Mouse (Mus musculus): Measurements from ENCODE around the gene Ppp1r36.
"Not testable (repeated sequence)": the region's sequence is repeated elsewhere in the genome, so short reads cannot be mapped to it uniquely, and the experiment has no call there.

Ppp1r36 gene

GRCm38 (mm10) chr12:76397281-76397680 is 20.1 kb upstream of the Ppp1r36 start:
- DNase-seq (ENCODE audit: low spot score in 2 of 2), result no peak

DNA sequence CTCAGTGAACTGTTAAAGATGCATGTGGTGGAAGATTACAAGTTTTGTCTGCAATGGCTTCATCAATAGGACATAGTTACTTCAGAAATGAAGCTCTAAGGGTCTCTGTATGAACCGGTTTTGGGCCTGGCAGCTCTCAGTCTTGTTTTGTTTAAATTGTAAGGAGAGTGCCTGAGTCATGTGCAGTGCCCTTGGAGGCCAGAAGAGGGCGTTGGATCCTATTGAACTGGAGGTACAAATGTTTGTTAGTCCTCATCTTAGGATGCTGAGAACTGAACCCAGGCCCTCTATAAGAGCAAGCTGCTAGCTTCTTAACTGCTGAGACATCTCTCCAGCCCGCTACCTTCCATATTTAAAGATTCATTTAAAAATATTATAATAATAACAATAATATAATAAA is 15.7 kb upstream of the Ppp1r36 start:
- DNase-seq (ENCODE audit: low spot score in 2 of 2), result peak in 1 of 2 experiments; percentile 45

- DNase-seq (ENCODE audit: low spot score in 2 of 2), result peak in 1 of 2 experiments; percentile 19
Observed at GRCm38 (mm10) chr12:76402991-76403885, 14.1 kb upstream of the Ppp1r36 start.

DNA sequence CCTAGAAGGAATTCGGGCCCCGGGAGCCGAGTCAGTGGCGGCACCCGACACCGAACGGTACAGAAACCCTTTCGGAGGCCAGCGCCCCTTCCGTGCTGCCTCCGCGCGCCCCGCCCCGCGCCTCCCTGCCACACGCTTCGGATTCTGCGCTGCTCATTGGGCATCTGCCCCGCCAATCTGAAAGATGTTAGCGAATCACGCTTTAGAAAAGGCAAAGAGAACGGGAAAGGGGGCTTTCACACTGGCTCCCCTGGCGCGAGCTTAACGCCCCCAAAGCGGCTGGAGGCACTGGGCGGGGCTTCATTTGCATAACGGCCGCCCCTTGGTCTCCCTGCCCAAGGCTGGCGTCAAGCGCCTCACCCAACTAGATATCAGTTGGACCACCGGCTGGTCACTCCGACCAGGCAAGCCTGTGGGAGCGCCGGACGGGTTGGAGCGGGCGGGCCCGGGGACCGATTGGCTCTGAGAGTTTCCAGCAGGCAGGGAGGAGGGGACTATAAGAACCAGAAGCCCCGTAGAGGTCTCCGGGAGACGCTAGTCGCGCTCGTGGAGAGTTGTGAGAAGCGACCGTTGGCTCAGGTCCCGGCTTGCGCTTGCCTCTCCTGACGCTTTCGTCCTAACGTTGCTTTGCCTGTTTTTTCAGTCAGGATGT is 13.3 kb upstream of the Ppp1r36 start, which contains the start of gene Hspa2:
Hspa2 (plus strand) TSS at position 291 of the 652 bp plus-strand sequence.
- peak; percentile 97 to 98 for DNase-seq (ENCODE audit: low spot score in 2 of 2)

DNA sequence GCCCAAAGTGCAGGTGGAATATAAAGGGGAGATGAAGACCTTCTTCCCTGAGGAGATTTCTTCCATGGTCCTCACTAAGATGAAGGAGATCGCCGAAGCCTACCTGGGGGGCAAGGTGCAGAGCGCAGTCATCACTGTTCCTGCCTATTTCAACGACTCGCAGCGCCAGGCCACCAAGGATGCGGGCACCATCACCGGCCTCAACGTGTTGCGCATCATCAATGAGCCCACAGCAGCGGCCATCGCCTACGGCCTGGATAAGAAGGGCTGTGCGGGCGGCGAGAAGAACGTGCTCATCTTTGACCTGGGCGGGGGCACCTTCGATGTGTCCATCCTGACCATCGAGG is 12.5 kb upstream of the Ppp1r36 start:
- peak in 1 of 2 experiments; percentile 18 for DNase-seq (ENCODE audit: low spot score in 2 of 2)

GRCm38 (mm10) chr12:76405183-76405970 is 12.0 kb upstream of the Ppp1r36 start:
- peak; percentile 28 to 35 for DNase-seq (ENCODE audit: low spot score in 2 of 2)

GRCm38 (mm10) chr12:76405971-76406370 is 11.4 kb upstream of the Ppp1r36 start:
- DNase-seq (ENCODE audit: low spot score in 2 of 2), result peak; percentile 13 to 34

- no peak for DNase-seq (ENCODE audit: low spot score in 2 of 2)
Observed at GRCm38 (mm10) chr12:76407184-76407583, 10.2 kb upstream of the Ppp1r36 start.

DNA sequence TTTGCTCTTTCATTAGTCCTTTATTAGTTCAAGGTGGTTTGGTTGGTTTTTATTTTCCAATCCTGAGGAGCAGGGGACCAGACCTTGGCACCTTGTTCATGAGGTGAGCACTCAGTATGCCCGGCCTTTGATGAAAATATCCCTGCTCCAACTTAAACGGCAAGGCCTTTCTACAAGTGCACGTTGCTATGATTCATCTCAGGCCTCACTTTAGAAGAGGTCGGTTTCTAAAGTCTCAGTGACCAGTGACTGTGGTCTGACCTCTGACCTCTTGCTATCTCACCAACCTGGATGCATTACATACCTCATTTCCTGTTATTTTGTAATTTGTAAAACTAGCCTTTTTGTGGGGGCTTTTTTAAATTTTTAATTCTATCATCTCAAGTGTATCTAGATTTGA is 8.2 kb upstream of the Ppp1r36 start:
- DNase-seq (ENCODE audit: low spot score in 2 of 2), result no peak

DNA sequence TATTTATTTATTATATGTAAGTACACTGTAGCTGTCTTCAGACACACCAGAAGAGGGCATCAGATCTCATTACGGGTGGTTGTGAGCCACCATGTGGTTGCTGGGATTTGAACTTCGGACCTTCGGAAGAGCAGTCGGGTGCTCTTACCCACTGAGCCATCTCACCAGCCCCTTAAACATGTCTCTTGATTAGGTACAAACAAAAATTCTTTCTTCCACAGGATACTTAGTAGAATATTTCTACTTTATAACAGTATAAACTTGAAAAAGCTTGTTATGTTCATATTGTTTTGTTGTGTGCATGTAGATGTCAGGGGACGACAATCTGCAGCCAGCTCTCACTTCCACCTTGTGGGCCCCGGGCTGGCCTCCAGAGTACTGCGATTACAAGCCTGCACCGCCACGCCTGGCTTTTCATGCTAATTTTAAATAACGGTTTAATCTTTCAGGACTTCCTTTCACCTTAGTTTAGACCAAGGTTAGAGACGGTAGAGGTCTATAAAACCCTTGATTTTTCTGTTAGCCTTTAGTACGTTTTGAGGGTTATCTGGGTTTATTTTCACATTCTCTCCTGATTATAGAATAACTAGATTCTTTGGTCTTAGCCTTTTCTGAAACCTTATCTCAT is 1.8 kb upstream of the Ppp1r36 start:
- peak in 1 of 2 experiments; percentile 58 for DNase-seq (ENCODE audit: low spot score in 2 of 2)

DNA sequence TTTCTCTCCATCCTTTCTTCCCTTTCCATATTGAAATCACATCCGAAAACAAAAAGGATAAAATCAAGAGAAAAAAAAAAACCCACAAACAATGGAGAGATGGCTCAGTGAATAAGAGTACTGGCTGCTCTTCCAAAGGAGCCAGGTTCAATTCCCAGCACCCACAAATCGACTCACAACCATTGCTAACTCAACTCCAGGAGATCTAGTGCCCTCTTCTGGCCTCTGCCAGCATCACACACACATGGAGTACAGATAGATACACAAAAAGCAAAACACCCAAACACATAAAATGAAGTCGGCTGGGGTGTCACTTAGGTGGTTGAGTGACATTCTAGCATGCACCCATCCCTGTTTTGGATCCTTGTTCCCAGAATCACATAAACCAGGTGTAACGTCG is 1.0 kb downstream of the Ppp1r36 start:
- no peak for DNase-seq (ENCODE audit: low spot score in 2 of 2)

GRCm38 (mm10) chr12:76425256-76425655 is 7.9 kb downstream of the Ppp1r36 start:
- DNase-seq (ENCODE audit: low spot score in 2 of 2), result no peak

DNA sequence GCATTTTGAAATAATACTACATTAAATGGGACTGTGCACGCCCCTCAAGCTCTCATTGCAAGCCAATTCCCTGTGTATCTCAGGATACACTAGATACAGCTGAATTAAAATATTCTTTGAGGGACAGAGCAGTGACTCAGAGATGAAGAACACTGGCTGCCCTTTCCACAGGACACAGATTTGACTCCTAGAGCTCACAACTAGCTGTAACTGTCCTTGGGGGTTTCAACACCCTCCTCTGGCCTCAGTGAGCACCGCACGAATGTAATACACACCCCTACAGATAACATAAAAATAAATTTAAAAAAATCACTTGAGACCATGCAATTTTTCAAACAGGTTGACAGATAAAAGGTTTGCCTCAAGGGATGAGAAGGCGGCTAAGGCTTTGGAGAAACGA is 10.2 kb downstream of the Ppp1r36 start:
- no peak for DNase-seq (ENCODE audit: low spot score in 2 of 2)

DNA sequence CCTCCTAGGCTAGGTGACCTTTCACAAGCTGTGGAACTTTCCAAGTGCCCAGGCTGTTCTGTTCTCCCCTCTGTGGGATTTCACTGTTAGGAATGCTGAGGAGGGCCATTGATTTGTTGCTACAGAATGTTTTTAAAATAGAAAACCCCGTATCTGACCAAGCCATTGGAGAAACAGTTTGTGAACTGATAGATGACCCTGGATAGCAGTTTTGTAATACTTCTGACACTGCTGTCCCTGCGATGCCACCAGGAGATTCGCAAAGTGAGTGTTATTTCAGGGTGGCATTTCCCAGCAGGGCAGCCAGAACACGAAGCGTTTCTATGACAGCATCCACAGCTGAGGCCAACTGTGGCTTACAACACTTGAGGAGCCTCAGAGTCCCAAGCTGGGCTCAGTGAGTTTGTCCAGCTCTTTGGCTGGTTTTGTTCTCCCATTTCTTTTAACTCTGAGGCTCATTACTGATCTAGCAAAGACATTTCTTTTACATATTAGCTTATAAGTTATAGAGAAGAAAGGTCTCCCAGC is 13.6 kb downstream of the Ppp1r36 start:
- DNase-seq (ENCODE audit: low spot score in 2 of 2), result no peak

GRCm38 (mm10) chr12:76431431-76431830 is 14.1 kb downstream of the Ppp1r36 start:
- no peak for DNase-seq (ENCODE audit: low spot score in 2 of 2)

DNA sequence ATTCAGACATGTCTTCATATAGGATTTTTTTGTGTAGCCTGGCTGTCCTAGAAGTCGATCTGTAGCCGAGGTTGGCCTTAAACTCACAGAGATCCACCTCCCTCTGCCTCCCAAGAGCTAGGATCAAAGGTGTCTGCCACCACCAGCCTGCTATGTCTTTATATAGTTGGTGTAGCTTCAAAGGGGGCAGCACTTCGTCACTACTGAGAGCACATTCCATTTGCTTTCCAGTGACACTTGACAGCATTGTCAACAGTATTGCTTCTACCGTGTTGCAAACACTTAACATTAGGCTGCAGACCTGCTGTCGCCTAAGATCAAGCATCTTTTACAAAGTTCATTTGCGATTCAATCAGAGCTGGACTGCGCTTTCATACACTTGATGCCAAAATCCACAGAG is 16.8 kb downstream of the Ppp1r36 start:
- no peak for DNase-seq (ENCODE audit: low spot score in 2 of 2)

DNA sequence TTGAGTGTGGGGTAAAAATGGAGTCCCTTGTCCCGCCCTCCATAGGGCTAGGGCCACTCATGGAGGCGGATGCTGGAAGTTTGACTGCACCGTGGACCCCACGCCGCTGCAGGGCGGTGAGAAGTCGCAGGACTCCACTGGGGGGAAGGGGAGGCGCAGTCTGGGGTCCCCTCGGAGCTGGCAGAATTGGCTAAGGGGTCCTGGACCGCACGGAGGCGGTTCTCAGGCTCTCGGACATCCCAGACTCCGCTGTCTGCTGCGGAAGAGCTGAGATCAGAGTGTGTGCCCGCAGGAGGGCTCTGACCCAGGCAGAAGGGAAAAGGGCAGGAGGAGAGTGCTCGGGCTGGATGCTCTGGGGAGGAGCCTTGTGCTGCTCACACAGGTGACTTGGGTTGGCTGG is 17.7 kb downstream of the Ppp1r36 start:
- DNase-seq (ENCODE audit: low spot score in 2 of 2), result no peak

DNA sequence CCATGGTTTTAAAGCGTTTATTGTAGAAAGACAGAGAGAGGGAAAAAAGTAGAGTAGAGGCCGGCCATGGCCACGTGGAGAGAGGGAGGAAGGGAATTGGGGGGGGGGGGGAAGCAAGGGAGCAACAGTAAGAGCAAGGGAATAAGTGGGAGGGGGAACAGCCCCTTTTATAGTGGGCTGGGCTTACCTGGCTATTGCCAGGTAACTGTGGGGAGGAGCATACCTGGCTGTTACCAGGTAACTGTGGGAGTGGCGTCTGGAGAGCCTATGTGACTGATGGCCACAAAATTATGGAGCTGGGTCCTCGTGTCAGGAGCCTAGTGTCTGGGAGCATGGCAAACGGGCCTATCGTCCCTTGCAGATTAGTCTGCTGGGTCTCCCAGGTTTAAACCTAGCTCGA is 18.2 kb downstream of the Ppp1r36 start:
- no peak for DNase-seq (ENCODE audit: low spot score in 2 of 2)

- DNase-seq (ENCODE audit: low spot score in 2 of 2), result not testable (repeated sequence)
Observed at GRCm38 (mm10) chr12:76443488-76443887, 26.1 kb downstream of the Ppp1r36 start.

DNA sequence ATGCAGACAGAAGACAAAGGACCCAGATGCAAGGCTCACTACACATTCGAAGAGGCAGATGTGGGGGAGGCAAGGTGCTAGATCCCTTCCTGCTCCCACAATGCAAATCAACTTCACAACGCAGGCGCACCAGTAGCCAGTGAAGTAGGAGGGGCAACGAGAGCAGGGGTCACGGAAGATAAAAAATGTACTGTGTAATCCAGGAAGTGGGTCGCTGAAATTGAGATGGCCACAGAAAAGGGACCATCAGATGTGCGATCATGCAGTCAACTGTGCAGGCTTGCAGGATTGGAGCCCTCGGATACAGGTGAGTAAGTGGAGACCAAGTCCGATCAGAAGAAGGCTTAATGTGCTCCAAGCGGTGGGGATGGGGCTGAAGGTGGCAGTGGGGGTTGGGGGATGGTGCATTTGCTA is 27.0 kb downstream of the Ppp1r36 start:
- no peak for DNase-seq (ENCODE audit: low spot score in 2 of 2)

DNA sequence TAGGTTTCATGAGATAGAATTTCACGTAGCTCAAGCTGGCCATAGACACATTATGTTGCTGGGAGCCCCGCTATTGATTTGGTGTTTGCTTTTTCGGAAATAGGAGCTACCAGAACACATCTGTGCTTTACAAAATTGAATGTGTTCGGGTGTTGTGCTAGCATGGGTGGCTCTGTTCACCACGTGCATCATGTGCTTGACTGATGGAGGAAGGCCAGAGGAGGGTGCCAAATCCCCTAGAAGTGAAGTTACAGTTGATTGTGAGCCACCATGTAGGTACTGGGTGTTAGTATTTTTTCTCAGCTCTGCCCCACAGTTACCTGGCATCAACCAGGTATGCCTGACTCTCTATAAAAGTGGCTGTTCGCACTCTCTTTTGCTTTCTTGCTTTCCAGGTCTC is 27.5 kb downstream of the Ppp1r36 start:
- no peak for DNase-seq (ENCODE audit: low spot score in 2 of 2)

DNA sequence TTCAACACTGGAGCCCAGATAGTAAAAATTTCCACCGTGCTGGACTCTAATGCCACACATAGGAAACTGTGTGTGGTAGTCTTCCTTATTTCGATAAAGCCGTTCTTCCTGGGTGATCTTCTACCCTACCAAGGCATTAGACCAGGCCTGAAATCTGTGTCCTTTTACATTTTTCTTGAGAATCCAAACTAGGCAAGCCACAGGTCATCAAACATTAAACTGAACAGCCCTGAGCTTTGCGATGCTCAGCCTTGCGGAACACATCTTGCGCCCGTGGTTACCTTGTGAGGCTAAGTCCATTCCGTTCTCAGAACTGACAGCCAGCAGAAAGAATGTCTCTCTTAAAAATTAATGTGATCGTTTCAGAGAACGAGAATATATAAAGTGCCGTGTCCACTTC is 28.9 kb downstream of the Ppp1r36 start:
- DNase-seq (ENCODE audit: low spot score in 2 of 2), result no peak
